In the genomic region with DNA sequence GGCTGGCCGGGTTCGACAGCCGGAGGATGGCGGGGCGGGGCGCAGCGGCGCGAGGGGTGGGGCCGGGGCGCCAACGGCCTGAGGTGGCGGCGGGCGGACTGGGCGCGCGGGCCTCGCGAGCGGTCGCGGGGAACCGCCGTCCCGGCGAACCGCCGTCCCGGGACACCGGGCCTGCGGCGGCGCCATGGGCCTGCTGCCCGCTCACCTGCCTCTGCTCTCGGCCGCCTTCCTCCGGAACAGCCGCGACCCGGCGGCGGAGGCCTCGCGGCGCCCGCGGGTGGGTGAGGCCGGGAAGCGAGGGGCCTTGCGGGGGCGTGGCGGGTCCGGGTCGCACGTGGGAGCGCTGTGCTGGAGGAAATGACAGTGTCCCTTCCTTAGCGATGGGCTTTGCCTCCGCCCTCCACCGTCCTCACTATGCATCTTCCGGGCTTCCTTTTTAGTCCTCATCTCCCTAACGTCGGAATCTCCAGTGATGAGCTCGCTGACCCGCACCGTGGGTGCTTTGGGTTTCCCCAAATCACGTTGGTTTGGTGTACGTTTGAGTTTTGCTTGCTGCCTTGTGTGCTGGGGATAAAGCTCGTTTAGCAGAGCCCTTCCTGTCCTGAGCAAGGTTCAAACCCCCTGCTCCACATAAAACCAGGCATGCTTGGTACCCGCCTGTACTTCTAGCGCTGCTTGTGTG, we compare ENCODE assay signal across 1 mouse cellular context.
TF ChIP-seq lines count a peak whose summit lies in the region.

No protein-coding gene starts in this region.

TF ChIP-seq in CH12.LX, 34 proteins besides CTCF, POLR2A, EP300 and RAD21:
- TF ChIP-seq MXI1 (IDR thresholded peaks at IDR 0.05; ENCODE audit: low read depth, low read length) (peak; percentile 73; the same call in 1 of the 2 replicates), MAFK (IDR thresholded peaks at IDR 0.05; ENCODE audit: insufficient replicate concordance, low read length) (no peak), HCFC1 (IDR thresholded peaks at IDR 0.05; ENCODE audit: low read depth, low read length) (no peak), UBTF (IDR thresholded peaks at IDR 0.05; ENCODE audit: low read depth, low read length) (0 out of 2 replicates have a peak, but pooled peaks have one; percentile 60)
